In genomic region chr3:81039131-81039653, GRCm38 (mm10) we compare ENCODE assay signal across 9 mouse cellular contexts. TPM values are rescaled to one million over a fixed set of nuclear protein-coding genes. Genes with fewer than 3 reads are reported as not detected.
DNase-seq lines count a peak whose midpoint lies in the region; ATAC-seq and TF ChIP-seq lines count a peak whose summit lies in the region.
"Had no signal": no experiment of that assay in that cellular context is flagged by ENCODE, and none has a peak within 500 bp of the region (broad histone marks: within the 10 kb centered on the region; RNA-seq: fewer than 3 reads in every experiment).

No protein-coding gene starts in this region.

- 66% methylated on average over 2 of the region's 2 CpGs for WGBS in forebrain, embryonic 12.5 days
- 75% methylated on average over 2 of the region's 2 CpGs for WGBS in forebrain, embryonic 11.5 days
- 50% methylated on average over 2 of the region's 2 CpGs for WGBS in embryonic facial prominence, embryonic 13.5 days

- peak overlapping the region; percentile 32 for H3K4me2 ChIP-seq in forebrain, embryonic 12.5 days
- H3K4me2 ChIP-seq in forebrain, embryonic 11.5 days (ENCODE audit: low read depth, low read length, severe bottlenecking) = no peak overlapping the region
- H3K4me2 ChIP-seq in embryonic facial prominence, embryonic 13.5 days = peak overlapping the region; percentile 85
- H3K4me2 ChIP-seq: liver, embryonic 13.5 days had no signal

- no peaks in the 10 kb centered on the region for H3K36me3 ChIP-seq in forebrain, embryonic 12.5 days (replicated peaks)
- H3K36me3 ChIP-seq in forebrain, embryonic 11.5 days (ENCODE audit: control insufficient read depth, insufficient read depth, low read length) = no peaks in the 10 kb centered on the region
- no peaks in the 10 kb centered on the region for H3K36me3 ChIP-seq in G1E (replicated peaks)
- H3K36me3 ChIP-seq in embryonic facial prominence, embryonic 13.5 days = no peaks in the 10 kb centered on the region
- H3K36me3 ChIP-seq: liver, embryonic 13.5 days had no signal

- H3K9me3 ChIP-seq in forebrain, embryonic 12.5 days = no peaks in the 10 kb centered on the region
- H3K9me3 ChIP-seq in forebrain, embryonic 11.5 days (ENCODE audit: control insufficient read depth, low read length) = no peaks in the 10 kb centered on the region
- peaks cover 10% of the 10 kb centered on the region for H3K9me3 ChIP-seq in G1E (replicated peaks)
- H3K9me3 ChIP-seq in embryonic facial prominence, embryonic 13.5 days = no peaks in the 10 kb centered on the region
- H3K9me3 ChIP-seq: liver, embryonic 13.5 days had no signal

- no peak overlapping the region for H3K27ac ChIP-seq in forebrain, embryonic 12.5 days
- no peak overlapping the region for H3K27ac ChIP-seq in forebrain, embryonic 11.5 days (ENCODE audit: low read depth, low read length)
- peak overlapping the region; percentile 51; the same call in 1 of the 2 replicates for H3K27ac ChIP-seq in embryonic facial prominence, embryonic 13.5 days
- H3K27ac ChIP-seq: liver, embryonic 13.5 days had no signal

- no peak for ATAC-seq in forebrain, embryonic 12.5 days (ENCODE audit: low FRiP score)
- ATAC-seq in forebrain, embryonic 11.5 days (replicated peaks; ENCODE audit: low FRiP score) = no peak
- no peak for ATAC-seq in G1E (ENCODE audit: extremely low read depth, insufficient number of reproducible peaks, low FRiP score, poor library complexity, severe bottlenecking)
- no peak for ATAC-seq in embryonic facial prominence, embryonic 13.5 days (ENCODE audit: insufficient number of reproducible peaks, insufficient read depth, low FRiP score, low TSS enrichment, low read depth)

- peaks cover 6% of the 10 kb centered on the region for H3K4me1 ChIP-seq in forebrain, embryonic 12.5 days
- H3K4me1 ChIP-seq in forebrain, embryonic 11.5 days (replicated peaks; ENCODE audit: control insufficient read depth, insufficient read depth, low read length) = no peaks in the 10 kb centered on the region
- no peaks in the 10 kb centered on the region for H3K4me1 ChIP-seq in G1E (ENCODE audit: insufficient read depth, low read depth, low read length)
- peaks cover 17% of the 10 kb centered on the region for H3K4me1 ChIP-seq in embryonic facial prominence, embryonic 13.5 days
- H3K4me1 ChIP-seq: liver, embryonic 13.5 days had no signal

- H3K4me3 ChIP-seq in forebrain, embryonic 12.5 days (replicated peaks) = 0 out of 2 replicates have a peak overlapping the region, but pooled peaks have one; percentile 4
- H3K4me3 ChIP-seq in forebrain, embryonic 11.5 days (ENCODE audit: low read depth, low read length) = no peak overlapping the region
- H3K4me3 ChIP-seq in G1E (ENCODE audit: low read depth, low read length) = no peak overlapping the region
- peak overlapping the region; percentile 77 for H3K4me3 ChIP-seq in embryonic facial prominence, embryonic 13.5 days
- H3K4me3 ChIP-seq: liver, embryonic 13.5 days had no signal

- intact Hi-C loops in heart, postnatal 10 days (cut with DNase I) = loop anchor here (1.0 to 10.0 kb wide), 4 partner anchors 82 to 954 kb away; no protein-coding TSS in a partner anchor

- H3K27me3 ChIP-seq in forebrain, embryonic 12.5 days = no peaks in the 10 kb centered on the region
- no peaks in the 10 kb centered on the region for H3K27me3 ChIP-seq in forebrain, embryonic 11.5 days (ENCODE audit: control insufficient read depth, insufficient read depth, low read length)
- peaks cover 11% of the 10 kb centered on the region; the same call in 1 of the 2 replicates for H3K27me3 ChIP-seq in G1E (ENCODE audit: insufficient read depth, low read length)
- H3K27me3 ChIP-seq in embryonic facial prominence, embryonic 13.5 days = no peaks in the 10 kb centered on the region

- TF ChIP-seq CTCF in G1E (IDR thresholded peaks at IDR 0.05; ENCODE audit: low read depth, low read length) = 0 out of 2 replicates have a peak, but pooled peaks have one; percentile 5

- no peak for DNase-seq in forebrain, embryonic 11.5 days (ENCODE audit: low spot score)
- no peak for DNase-seq in G1E (ENCODE audit: low spot score)
- peak; percentile 31 to 33 for DNase-seq in heart, postnatal 10 days
- peak; percentile 33 to 37 for DNase-seq in left cerebral cortex, adult 8-10 months (ENCODE audit: low spot score in 2 of 2)
- peak; percentile 58 for DNase-seq in naive thymus-derived CD4-positive, alpha-beta T cell, adult 2 months (ENCODE audit: low read depth)
- DNase-seq in thymus, postnatal 4 days = peak; percentile 8
- DNase-seq: liver, embryonic 13.5 days had no signal

- H3K9ac ChIP-seq in forebrain, embryonic 12.5 days = no peak overlapping the region
- H3K9ac ChIP-seq in forebrain, embryonic 11.5 days (ENCODE audit: low read length) = no peak overlapping the region
- 0 out of 2 replicates have a peak overlapping the region, but pooled peaks have one; percentile 44 for H3K9ac ChIP-seq in embryonic facial prominence, embryonic 13.5 days
- H3K9ac ChIP-seq: liver, embryonic 13.5 days had no signal

RNA-seq across cellular contexts. Expression of gene Pdgfc, which starts 3.0 kb away (rescaled TPM):
- polyA plus RNA-seq in forebrain, embryonic 12.5 days (2016; fragmentation: Nextera tagmentation; extraction: Ambion mirVana) = 10.1 and 11.4 TPM in 2 replicates
- polyA plus RNA-seq in forebrain, embryonic 11.5 days (2014; fragmentation: Nextera tagmentation; extraction: Ambion mirVana) = 11.2 and 12.6 TPM in 2 replicates
- total RNA-seq in G1E (2014; fragmentation: Nextera tagmentation) = 5.1 TPM in 1 of 2 replicates, not detected in the other
- total RNA-seq in G1E (2017) = 0.16 TPM in 1 of 2 replicates, not detected in the other
- polyA plus RNA-seq in G1E (2012) = not detected in 2 replicates
- 36.0 and 39.1 TPM in 2 replicates for polyA plus RNA-seq in embryonic facial prominence, embryonic 13.5 days (2015; fragmentation: Nextera tagmentation; extraction: Ambion mirVana)
- 1 to 10 TPM; 2.5 TPM for total RNA-seq in heart, postnatal 10 days (2021)
- 1 to 10 TPM; 6.6 to 8.0 (median 7.4) TPM for total RNA-seq in left cerebral cortex, adult 8-10 months (2022)

Comparison
In these comparisons a context has a peak if more than half of its experiments do, and no peak if none do; other contexts are left out.
1. H3K4me3 ChIP-seq: peak in forebrain, embryonic 12.5 days (single experiment) and embryonic facial prominence, embryonic 13.5 days (single experiment); none in forebrain, embryonic 11.5 days (single experiment) and G1E (single experiment).
2. DNase-seq: peak in heart, postnatal 10 days (2 of 2), left cerebral cortex, adult 8-10 months (2 of 2), naive thymus-derived CD4-positive, alpha-beta T cell, adult 2 months (single experiment) and thymus, postnatal 4 days (single experiment); none in forebrain, embryonic 11.5 days (single experiment) and G1E (single experiment).
3. RNA of gene Pdgfc, which starts 3.0 kb away (polyA plus RNA-seq): 36.0 to 39.1 TPM in embryonic facial prominence, embryonic 13.5 days, 11.2 to 12.6 TPM in forebrain, embryonic 11.5 days and 10.1 to 11.4 TPM in forebrain, embryonic 12.5 days; not detected in G1E; every median in the first group is over 10 times any median in the second.